Mouse (Mus musculus): ENCODE results near the gene Rps27l. TPM values are rescaled to one million over a fixed set of nuclear protein-coding genes. Genes with fewer than 3 reads are reported as not detected.

Rps27l gene
- polyA plus RNA-seq, 1 experiment from 2014 or later = 1,028 TPM

- ATAC-seq (replicated peaks; ENCODE audit: low FRiP score) (no peak), DNase-seq (ENCODE audit: low spot score) (no peak)
- Histone ChIP-seq H3K9me3 (ENCODE audit: control insufficient read depth, low read length) (no peaks in the 10 kb centered on the region), H3K4me3 (ENCODE audit: low read depth, low read length) (no peak overlapping the region), H3K9ac (ENCODE audit: low read depth, low read length) (no peak overlapping the region), H3K27ac (ENCODE audit: low read depth, low read length) (no peak overlapping the region), H3K36me3 (ENCODE audit: control insufficient read depth, insufficient read depth, low read length) (no peaks in the 10 kb centered on the region), H3K27me3 (replicated peaks; ENCODE audit: control insufficient read depth, insufficient read depth, low read length) (no peaks in the 10 kb centered on the region), H3K4me1 (replicated peaks; ENCODE audit: control insufficient read depth, insufficient read depth, low read length) (no peaks in the 10 kb centered on the region), H3K4me2 (no peak overlapping the region)
- 57% methylated on average over 7 of the region's 7 CpGs for WGBS
These were observed 15.5 kb upstream of the Rps27l start for GRCm38 (mm10) chr9:66930351-66930750.

- peak; percentile 20 for DNase-seq (ENCODE audit: low spot score)
- no peaks in the 10 kb centered on the region for H3K36me3 ChIP-seq (ENCODE audit: control insufficient read depth, insufficient read depth, low read length)
These were observed 11.7 kb upstream of the Rps27l start for GRCm38 (mm10) chr9:66933869-66934808.

GRCm38 (mm10) chr9:66937507-66937906, 8.4 kb upstream of the Rps27l start:
- Histone ChIP-seq H3K9me3 (ENCODE audit: control insufficient read depth, low read length) (no peaks in the 10 kb centered on the region), H3K4me2 (no peak overlapping the region), H3K4me3 (ENCODE audit: low read depth, low read length) (no peak overlapping the region), H3K9ac (ENCODE audit: low read depth, low read length) (no peak overlapping the region), H3K27me3 (replicated peaks; ENCODE audit: control insufficient read depth, insufficient read depth, low read length) (no peaks in the 10 kb centered on the region), H3K4me1 (replicated peaks; ENCODE audit: control insufficient read depth, insufficient read depth, low read length) (no peaks in the 10 kb centered on the region), H3K27ac (ENCODE audit: low read depth, low read length) (no peak overlapping the region), H3K36me3 (ENCODE audit: control insufficient read depth, insufficient read depth, low read length) (no peaks in the 10 kb centered on the region)
- peak; percentile 16 for DNase-seq (ENCODE audit: low spot score)
- ATAC-seq (replicated peaks; ENCODE audit: low FRiP score) = no peak
- WGBS = 76% methylated on average over 8 of the region's 8 CpGs

More at GRCm38 (mm10) chr9:66933869-66934808, 11.7 kb upstream of the Rps27l start:
- Histone ChIP-seq H3K4me1 (replicated peaks; ENCODE audit: control insufficient read depth, insufficient read depth, low read length) (no peaks in the 10 kb centered on the region), H3K9me3 (ENCODE audit: control insufficient read depth, low read length) (no peaks in the 10 kb centered on the region), H3K9ac (ENCODE audit: low read depth, low read length) (no peak overlapping the region), H3K27me3 (replicated peaks; ENCODE audit: control insufficient read depth, insufficient read depth, low read length) (no peaks in the 10 kb centered on the region), H3K4me3 (ENCODE audit: low read depth, low read length) (no peak overlapping the region), H3K27ac (ENCODE audit: low read depth, low read length) (no peak overlapping the region), H3K4me2 (no peak overlapping the region)
- ATAC-seq (replicated peaks; ENCODE audit: low FRiP score) = no peak
- 80% methylated on average over 19 of the region's 19 CpGs for WGBS

- no peak for DNase-seq (ENCODE audit: low spot score)
- WGBS = 5% methylated on average over 4 of the region's 4 CpGs
- no peak overlapping the region for H3K27ac ChIP-seq (ENCODE audit: low read depth, low read length)
- H3K9ac ChIP-seq (ENCODE audit: low read depth, low read length) = no peak overlapping the region
- ATAC-seq (replicated peaks; ENCODE audit: low FRiP score) = no peak
- no peaks in the 10 kb centered on the region for H3K36me3 ChIP-seq (ENCODE audit: control insufficient read depth, insufficient read depth, low read length)
- no peaks in the 10 kb centered on the region for H3K27me3 ChIP-seq (replicated peaks; ENCODE audit: control insufficient read depth, insufficient read depth, low read length)
- H3K4me3 ChIP-seq (ENCODE audit: low read depth, low read length) = no peak overlapping the region
- H3K4me2 ChIP-seq = no peak overlapping the region
- H3K9me3 ChIP-seq (ENCODE audit: control insufficient read depth, low read length) = no peaks in the 10 kb centered on the region
- no peaks in the 10 kb centered on the region for H3K4me1 ChIP-seq (replicated peaks; ENCODE audit: control insufficient read depth, insufficient read depth, low read length)
These were observed 7.0 kb upstream of the Rps27l start for GRCm38 (mm10) chr9:66938836-66939235.

GRCm38 (mm10) chr9:66945161-66945560, 725 bp upstream of the Rps27l start:
- Histone ChIP-seq H3K9ac (ENCODE audit: low read depth, low read length) (peak overlapping the region; percentile 96), H3K27me3 (replicated peaks; ENCODE audit: control insufficient read depth, insufficient read depth, low read length) (no peaks in the 10 kb centered on the region), H3K27ac (ENCODE audit: low read depth, low read length) (peak overlapping the region; percentile 94), H3K9me3 (ENCODE audit: control insufficient read depth, low read length) (no peaks in the 10 kb centered on the region), H3K4me3 (ENCODE audit: low read depth, low read length) (peak overlapping the region; percentile 97), H3K36me3 (ENCODE audit: control insufficient read depth, insufficient read depth, low read length) (peaks cover 2% of the 10 kb centered on the region; the same call in 1 of the 2 replicates), H3K4me1 (replicated peaks; ENCODE audit: control insufficient read depth, insufficient read depth, low read length) (peaks cover 5% of the 10 kb centered on the region), H3K4me2 (peak overlapping the region; percentile 91)
- 20% methylated on average over 4 of the region's 4 CpGs for WGBS
- no peak for DNase-seq (ENCODE audit: low spot score)
- no peak for ATAC-seq (replicated peaks; ENCODE audit: low FRiP score)

- H3K9me3 ChIP-seq (ENCODE audit: control insufficient read depth, low read length) = no peaks in the 10 kb centered on the region
These were observed 2.6 kb downstream of the Rps27l start for GRCm38 (mm10) chr9:66948536-66948935.

GRCm38 (mm10) chr9:66952321-66952720, 6.4 kb downstream of the Rps27l start:
- Histone ChIP-seq H3K36me3 (ENCODE audit: control insufficient read depth, insufficient read depth, low read length) (peaks cover 2% of the 10 kb centered on the region; the same call in 1 of the 2 replicates), H3K9ac (ENCODE audit: low read depth, low read length) (no peak overlapping the region), H3K9me3 (ENCODE audit: control insufficient read depth, low read length) (no peaks in the 10 kb centered on the region), H3K27me3 (replicated peaks; ENCODE audit: control insufficient read depth, insufficient read depth, low read length) (no peaks in the 10 kb centered on the region), H3K27ac (ENCODE audit: low read depth, low read length) (no peak overlapping the region), H3K4me3 (ENCODE audit: low read depth, low read length) (no peak overlapping the region), H3K4me2 (no peak overlapping the region), H3K4me1 (replicated peaks; ENCODE audit: control insufficient read depth, insufficient read depth, low read length) (no peaks in the 10 kb centered on the region)
- ATAC-seq (replicated peaks; ENCODE audit: low FRiP score) (no peak), DNase-seq (ENCODE audit: low spot score) (no peak)
- 78% methylated on average over 8 of the region's 8 CpGs for WGBS

More at GRCm38 (mm10) chr9:66948536-66948935, 2.6 kb downstream of the Rps27l start:
- no peaks in the 10 kb centered on the region for H3K27me3 ChIP-seq (replicated peaks; ENCODE audit: control insufficient read depth, insufficient read depth, low read length)
- no peak overlapping the region for H3K4me3 ChIP-seq (ENCODE audit: low read depth, low read length)
- H3K4me2 ChIP-seq = no peak overlapping the region
- ATAC-seq (replicated peaks; ENCODE audit: low FRiP score) (no peak), DNase-seq (ENCODE audit: low spot score) (no peak)
- H3K9ac ChIP-seq (ENCODE audit: low read depth, low read length) = no peak overlapping the region
- H3K4me1 ChIP-seq (replicated peaks; ENCODE audit: control insufficient read depth, insufficient read depth, low read length) = peaks cover 5% of the 10 kb centered on the region
- H3K27ac ChIP-seq (ENCODE audit: low read depth, low read length) = no peak overlapping the region
- peaks cover 2% of the 10 kb centered on the region; the same call in 1 of the 2 replicates for H3K36me3 ChIP-seq (ENCODE audit: control insufficient read depth, insufficient read depth, low read length)
- WGBS = 92% methylated on average over 2 of the region's 2 CpGs

GRCm38 (mm10) chr9:66952886-66953285, 7.0 kb downstream of the Rps27l start:
- Histone ChIP-seq H3K27me3 (replicated peaks; ENCODE audit: control insufficient read depth, insufficient read depth, low read length) (no peaks in the 10 kb centered on the region), H3K9me3 (ENCODE audit: control insufficient read depth, low read length) (no peaks in the 10 kb centered on the region), H3K4me3 (ENCODE audit: low read depth, low read length) (no peak overlapping the region), H3K9ac (ENCODE audit: low read depth, low read length) (no peak overlapping the region), H3K27ac (ENCODE audit: low read depth, low read length) (no peak overlapping the region), H3K4me1 (replicated peaks; ENCODE audit: control insufficient read depth, insufficient read depth, low read length) (no peaks in the 10 kb centered on the region), H3K4me2 (no peak overlapping the region), H3K36me3 (ENCODE audit: control insufficient read depth, insufficient read depth, low read length) (peaks cover 2% of the 10 kb centered on the region; the same call in 1 of the 2 replicates)
- WGBS = 80% methylated on average over 2 of the region's 2 CpGs
- ATAC-seq (replicated peaks; ENCODE audit: low FRiP score) (no peak), DNase-seq (ENCODE audit: low spot score) (no peak)

GRCm38 (mm10) chr9:66957451-66957850, 11.6 kb downstream of the Rps27l start:
- no peak for DNase-seq (ENCODE audit: low spot score)
- Histone ChIP-seq H3K4me1 (replicated peaks; ENCODE audit: control insufficient read depth, insufficient read depth, low read length) (no peaks in the 10 kb centered on the region), H3K4me3 (ENCODE audit: low read depth, low read length) (no peak overlapping the region), H3K27me3 (replicated peaks; ENCODE audit: control insufficient read depth, insufficient read depth, low read length) (no peaks in the 10 kb centered on the region), H3K9ac (ENCODE audit: low read depth, low read length) (no peak overlapping the region), H3K9me3 (ENCODE audit: control insufficient read depth, low read length) (no peaks in the 10 kb centered on the region), H3K27ac (ENCODE audit: low read depth, low read length) (no peak overlapping the region), H3K4me2 (no peak overlapping the region), H3K36me3 (ENCODE audit: control insufficient read depth, insufficient read depth, low read length) (no peaks in the 10 kb centered on the region)
- 86% methylated on average over 3 of the region's 3 CpGs for WGBS
- no peak for ATAC-seq (replicated peaks; ENCODE audit: low FRiP score)
